1 mouse cellular context compared by ENCODE assay signal in genomic region chr9:56133970-56134369, GRCm38 (mm10).
A peak's percentile ranks its signal among the peaks of the same experiment; 100 is the strongest.
TF ChIP-seq lines count a peak whose summit lies in the region.

No protein-coding gene starts in this region.

TF ChIP-seq in CH12.LX, 34 proteins besides CTCF, POLR2A, EP300 and RAD21 (continued from another document):
- TF ChIP-seq ETS1 (conservative IDR thresholded peaks at IDR 0.05; ENCODE audit: low read depth, low read length) (peak; percentile 72; the same call in 1 of the 2 replicates), MEF2A (IDR thresholded peaks at IDR 0.05; ENCODE audit: borderline replicate concordance, low read depth, low read length) (peak; percentile 95), JUN (IDR thresholded peaks at IDR 0.05; ENCODE audit: insufficient read depth, low read depth, low read length) (peak; percentile 67), SMC3 (IDR thresholded peaks at IDR 0.05; ENCODE audit: low read depth, low read length) (no peak), MAZ (IDR thresholded peaks at IDR 0.05; ENCODE audit: low read depth, low read length) (no peak)
